Mouse (Mus musculus) C2C12 (cell line): Measurements from ENCODE around the gene Myh10.

Experiments
- CTCF ChIP-seq: IDR thresholded peaks from one replicate; pipeline ENCODE4 v1.5.1; 2011; ENCODE audit not compliant: control insufficient read depth, insufficient read depth, insufficient read length
- MAX ChIP-seq: IDR thresholded peaks from one replicate; pipeline ENCODE4 v1.6.1; 2011; ENCODE audit warnings: mild to moderate bottlenecking, control low read depth

DNA sequence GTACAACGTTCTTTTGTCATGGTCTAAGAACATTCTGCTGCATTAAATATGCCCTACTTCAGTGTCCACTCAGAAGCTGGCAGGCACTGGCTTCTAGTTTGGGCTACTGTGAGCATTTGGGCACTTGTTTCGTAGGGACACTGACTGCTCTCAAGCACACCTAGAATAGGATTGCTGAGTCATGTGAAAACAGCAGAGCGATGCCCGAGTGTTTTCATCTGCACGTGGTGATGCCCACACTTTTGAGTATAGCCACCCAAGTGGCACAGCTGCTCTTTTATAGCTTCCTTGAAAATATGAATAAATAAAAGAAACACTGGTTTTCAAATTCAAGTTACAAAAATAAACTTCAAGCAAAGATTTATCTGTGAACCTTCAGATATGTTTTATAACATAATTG, 56.8 kb downstream of the Myh10 start:
- no peak for TF ChIP-seq CTCF
- TF ChIP-seq MAX, result no peak
